Mouse (Mus musculus) ES-E14 (cell line): ENCODE data around the gene Ncoa7.

Experiments used
- CHD2 ChIP-seq: IDR thresholded peaks from 2 replicates; pipeline ENCODE4 v1.6.1; 2014; ENCODE audit warnings: mild to moderate bottlenecking, low read depth, low read length, inconsistent platforms
- HCFC1 ChIP-seq: IDR thresholded peaks from 2 replicates; pipeline ENCODE4 v1.6.1; 2012; ENCODE audit warnings: low read length, inconsistent platforms, borderline replicate concordance; ENCODE audit not compliant: insufficient read depth
- ZNF384 ChIP-seq: IDR thresholded peaks from 2 replicates; pipeline ENCODE4 v1.6.1; 2012; ENCODE audit warnings: low read depth, low read length, inconsistent platforms

DNA sequence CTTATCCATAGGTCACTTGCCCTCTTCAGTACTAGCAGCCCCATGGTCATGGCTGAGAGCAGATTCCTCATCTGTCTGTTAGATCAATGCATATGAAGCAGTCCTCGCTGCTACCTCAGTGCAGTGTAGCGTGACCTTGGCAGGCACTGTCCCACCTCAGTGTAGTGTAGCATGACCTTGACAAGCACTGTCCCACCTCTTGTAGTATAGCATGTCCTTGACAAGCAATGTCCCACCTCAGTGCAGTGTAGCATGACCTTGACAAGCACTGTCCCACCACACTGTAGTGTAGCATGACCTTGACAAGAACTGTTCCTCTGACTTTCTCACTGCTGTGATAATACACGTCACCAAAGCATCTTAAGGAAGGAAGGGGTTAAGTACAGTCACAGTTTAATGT lies 82.6 kb downstream of the Ncoa7 start:
- TF ChIP-seq ZNF384, result no peak
- no peak for TF ChIP-seq CHD2
- TF ChIP-seq HCFC1, result no peak
